15 mouse cellular contexts compared by ENCODE assay signal in genomic region chr2:170023741-170024140, GRCm38 (mm10).
"Had no signal": no experiment of that assay in that cellular context is flagged by ENCODE, and none has a peak within 500 bp of the region (broad histone marks: within the 10 kb centered on the region; RNA-seq: fewer than 3 reads in every experiment).

No protein-coding gene starts in this region.

- H3K27ac ChIP-seq: kidney, postnatal 0 days; layer of hippocampus, adult 2 months; liver, embryonic 13.5 days; lung, embryonic 15.5 days; neural tube, embryonic 15.5 days had no signal

- ATAC-seq: intestine, postnatal 0 days; liver, postnatal 0 days had no signal

- H3K4me1 ChIP-seq: liver, embryonic 13.5 days; lung, embryonic 15.5 days had no signal

- H3K27me3 ChIP-seq: liver, embryonic 13.5 days; lung, embryonic 15.5 days; neural tube, embryonic 15.5 days had no signal

- H3K4me3 ChIP-seq: layer of hippocampus, adult 2 months; liver, embryonic 13.5 days; lung, embryonic 15.5 days; myocyte; neural tube, embryonic 15.5 days had no signal

- H3K36me3 ChIP-seq: liver, embryonic 13.5 days; lung, embryonic 15.5 days; neural tube, embryonic 15.5 days had no signal

- H3K9me3 ChIP-seq: lung, embryonic 15.5 days; neural tube, embryonic 15.5 days had no signal

- H3K9ac ChIP-seq: liver, embryonic 13.5 days; liver, postnatal 0 days; lung, embryonic 15.5 days; neural tube, embryonic 15.5 days had no signal

- H3K4me2 ChIP-seq: liver, embryonic 13.5 days; lung, embryonic 15.5 days; neural tube, embryonic 15.5 days had no signal

- DNase-seq: kidney, adult 8-10 months; kidney, postnatal 4 days; liver; liver, embryonic 13.5 days; liver, postnatal 0 days; lung, postnatal 14 days; right cerebral cortex, adult 18-20 months; right cerebral cortex, postnatal 25 days; thymus, postnatal 36 days had no signal
